Mouse (Mus musculus): ENCODE results near the gene Cdiptos. TPM values are rescaled to one million over a fixed set of nuclear protein-coding genes. Genes with fewer than 3 reads are reported as not detected.

The Cdiptos gene
- total and polyA plus RNA-seq, 3 experiments = 0.47 to 0.97 TPM; not detected in 1

DNA sequence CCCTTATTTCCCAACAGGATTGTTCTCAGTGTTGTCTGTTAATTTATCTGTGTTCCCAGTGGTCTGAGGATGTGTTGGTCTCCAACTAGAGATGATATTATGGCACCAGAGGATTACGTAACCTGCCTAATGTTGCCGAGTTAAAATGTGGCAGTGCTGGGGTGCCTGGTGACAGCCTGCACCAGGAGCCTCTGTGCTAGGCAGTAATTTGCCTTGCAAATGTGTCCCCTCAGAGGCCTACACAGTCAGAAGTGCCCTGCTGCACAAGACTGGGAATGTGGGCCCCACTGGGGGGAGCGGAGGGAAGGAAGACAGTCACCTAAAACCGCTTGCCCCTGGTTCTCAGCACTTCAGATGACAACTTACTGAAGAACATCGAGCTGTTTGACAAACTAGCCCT lies 34.1 kb downstream of the Cdiptos start:
- peak; percentile 85 for DNase-seq (ENCODE audit: extremely low read depth)
- Histone ChIP-seq H3K4me3 (replicated peaks in 1 of 3; ENCODE audit: low read depth in 2 of 3, low read length in 2 of 3, poor library complexity in 1 of 3) (peak overlapping the region; percentile 39 to 54 (median 53)), H3K9me3 (replicated peaks; ENCODE audit: low read length) (peaks cover 8% of the 10 kb centered on the region), H3K4me2 (ENCODE audit: insufficient read depth, low read depth, poor library complexity, severe bottlenecking) (peak overlapping the region; percentile 81), H3K27ac (ENCODE audit: insufficient read depth, low read depth) (peak overlapping the region; percentile 95), H3K27me3 (replicated peaks) (no peaks in the 10 kb centered on the region), H3K36me3 (replicated peaks in 1 of 2; ENCODE audit: control insufficient read depth in 1 of 2, insufficient read depth in 1 of 2, low read length in 1 of 2) (peaks cover 22 to 73% of the 10 kb centered on the region in 2 experiments), H3K79me2 (replicated peaks; ENCODE audit: control insufficient read depth, extremely low read depth, insufficient read depth, poor library complexity, severe bottlenecking) (peaks cover 3% of the 10 kb centered on the region), H3K9ac (ENCODE audit: insufficient read depth, low read depth) (peak overlapping the region; percentile 72; the same call in 1 of the 2 replicates), H3K4me1 (ENCODE audit: control insufficient read depth in 1 of 2, insufficient read depth in 2 of 2) (peaks cover 23 to 76% of the 10 kb centered on the region in 2 experiments)
- in situ Hi-C loops (cut with MboI; ENCODE audit: low pct_ligation_motif_present, low pct_unique_long_range_greater_than_20kb, low sequenced_read_pairs) = no loop called here
- dilution Hi-C loops (cut with MboI; ENCODE audit: extremely low pct_ligation_motif_present, extremely low pct_unique_long_range_greater_than_20kb, low sequenced_read_pairs) = no loop called here
- TF ChIP-seq MEF2A (IDR thresholded peaks at IDR 0.05; ENCODE audit: borderline replicate concordance, low read depth, low read length) (peak; percentile 64; the same call in 1 of the 2 replicates), MXI1 (IDR thresholded peaks at IDR 0.05; ENCODE audit: low read depth, low read length) (peak; percentile 36; the same call in 1 of the 2 replicates), NELFE (IDR thresholded peaks at IDR 0.05; ENCODE audit: low read depth, low read length) (peak; percentile 44; the same call in 1 of the 2 replicates), KAT2A (IDR thresholded peaks at IDR 0.05; ENCODE audit: insufficient replicate concordance, low read length) (no peak), POLR2AphosphoS2 (IDR thresholded peaks at IDR 0.05; ENCODE audit: low read depth, low read length) (0 out of 2 replicates have a peak, but pooled peaks have one; percentile 33), MAFK (IDR thresholded peaks at IDR 0.05; ENCODE audit: insufficient replicate concordance, low read length) (0 out of 2 replicates have a peak, but pooled peaks have one; percentile 40), EP300 (IDR thresholded peaks at IDR 0.05; ENCODE audit: low read length) (peak; percentile 76), BHLHE40 (IDR thresholded peaks at IDR 0.05; ENCODE audit: low read depth, low read length) (peak; percentile 96), TBP (conservative IDR thresholded peaks at IDR 0.05; ENCODE audit: low read depth, low read length) (0 out of 2 replicates have a peak, but pooled peaks have one; percentile 67), RAD21 (IDR thresholded peaks at IDR 0.05; ENCODE audit: low read depth, low read length) (no peak; the same call in none of the 2 replicates), ELF1 (IDR thresholded peaks at IDR 0.05; ENCODE audit: low read depth, low read length) (no peak), MAX (IDR thresholded peaks at IDR 0.05; ENCODE audit: low read length) (0 out of 2 replicates have a peak, but pooled peaks have one; percentile 41), GABPA (IDR thresholded peaks at IDR 0.05; ENCODE audit: insufficient replicate concordance, low read depth, low read length) (no peak), ZKSCAN1 (IDR thresholded peaks at IDR 0.05; ENCODE audit: borderline replicate concordance, low read depth, low read length) (no peak), UBTF (IDR thresholded peaks at IDR 0.05; ENCODE audit: low read depth, low read length) (no peak), MYC (IDR thresholded peaks at IDR 0.05; ENCODE audit: low read depth, low read length) (no peak), CHD2 (IDR thresholded peaks at IDR 0.05; ENCODE audit: low read length) (peak; percentile 60; the same call in 1 of the 2 replicates), TCF12 (IDR thresholded peaks at IDR 0.05; ENCODE audit: low read depth, low read length) (peak; percentile 73; the same call in 1 of the 2 replicates), CHD1 (IDR thresholded peaks at IDR 0.05; ENCODE audit: low read depth, low read length) (no peak), ZMIZ1 (IDR thresholded peaks at IDR 0.05; ENCODE audit: low read depth, low read length) (no peak), JUND (conservative IDR thresholded peaks at IDR 0.05; ENCODE audit: low read depth, low read length) (no peak), USF2 (conservative IDR thresholded peaks at IDR 0.05; ENCODE audit: low read depth, low read length) (no peak), CTCF (conservative IDR thresholded peaks at IDR 0.05 in 1 of 2, IDR thresholded peaks at IDR 0.05 in 1 of 2; ENCODE audit: low read depth in 2 of 2, low read length in 2 of 2) (no peak), ETS1 (conservative IDR thresholded peaks at IDR 0.05; ENCODE audit: low read depth, low read length) (peak; percentile 80), IRF4 (IDR thresholded peaks at IDR 0.05; ENCODE audit: low read depth, low read length) (peak; percentile 91), SMC3 (IDR thresholded peaks at IDR 0.05; ENCODE audit: low read depth, low read length) (no peak), USF1 (IDR thresholded peaks at IDR 0.05; ENCODE audit: low read depth, low read length) (no peak), ZC3H11A (IDR thresholded peaks at IDR 0.05; ENCODE audit: low read depth, low read length) (no peak), NRF1 (IDR thresholded peaks at IDR 0.05; ENCODE audit: low read depth, low read length) (no peak), HCFC1 (IDR thresholded peaks at IDR 0.05; ENCODE audit: low read depth, low read length) (no peak; the same call in 1 of the 2 replicates), PAX5 (IDR thresholded peaks at IDR 0.05; ENCODE audit: low read length) (no peak), JUN (IDR thresholded peaks at IDR 0.05; ENCODE audit: insufficient read depth, low read depth, low read length) (no peak), MAZ (IDR thresholded peaks at IDR 0.05; ENCODE audit: low read depth, low read length) (peak; percentile 86), RCOR1 (conservative IDR thresholded peaks at IDR 0.05; ENCODE audit: low read depth, low read length) (peak; percentile 43; the same call in 1 of the 2 replicates), SIN3A (IDR thresholded peaks at IDR 0.05; ENCODE audit: low read length) (peak; percentile 63; the same call in 1 of the 2 replicates), ZNF384 (IDR thresholded peaks at IDR 0.05; ENCODE audit: low read depth, low read length) (no peak), POLR2A (IDR thresholded peaks at IDR 0.05; ENCODE audit: low read depth, low read length) (peak; percentile 68), E2F4 (IDR thresholded peaks at IDR 0.05; ENCODE audit: insufficient replicate concordance, low read depth, low read length) (no peak)
